Mouse (Mus musculus): Measurements from ENCODE around the gene Wwp2. TPM values are rescaled to one million over a fixed set of nuclear protein-coding genes. Genes with fewer than 3 reads are reported as not detected.
A peak's percentile ranks its signal among the peaks of the same experiment; 100 is the strongest.

Gene Wwp2
- polyA plus RNA-seq, 1 experiment = 27.3 TPM

DNA sequence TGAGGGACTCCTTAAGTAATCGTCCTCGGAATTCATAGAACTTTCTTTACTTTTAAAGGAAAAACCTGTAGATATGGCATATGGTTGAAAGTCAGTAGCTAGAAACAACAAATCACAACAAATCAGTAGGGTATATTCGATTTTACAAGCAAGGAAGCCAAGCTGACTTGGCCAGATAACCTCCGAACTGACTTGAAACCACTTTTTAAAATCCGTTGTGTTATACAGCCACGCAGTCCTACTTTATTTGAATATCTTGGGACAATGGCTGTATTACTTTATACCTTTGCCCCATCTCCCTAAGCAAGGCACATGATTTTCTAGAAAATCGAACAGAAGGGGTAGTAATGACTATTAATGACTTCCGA lies 11.0 kb upstream of the Wwp2 start:
- DNase-seq (ENCODE audit: extremely low spot score in 1 of 2, low spot score in 1 of 2) = no peak

- DNase-seq (ENCODE audit: extremely low spot score in 1 of 2, low spot score in 1 of 2) = no peak
Measured at GRCm38 (mm10) chr8:107430821-107431220, 5.3 kb upstream of the Wwp2 start.

DNA sequence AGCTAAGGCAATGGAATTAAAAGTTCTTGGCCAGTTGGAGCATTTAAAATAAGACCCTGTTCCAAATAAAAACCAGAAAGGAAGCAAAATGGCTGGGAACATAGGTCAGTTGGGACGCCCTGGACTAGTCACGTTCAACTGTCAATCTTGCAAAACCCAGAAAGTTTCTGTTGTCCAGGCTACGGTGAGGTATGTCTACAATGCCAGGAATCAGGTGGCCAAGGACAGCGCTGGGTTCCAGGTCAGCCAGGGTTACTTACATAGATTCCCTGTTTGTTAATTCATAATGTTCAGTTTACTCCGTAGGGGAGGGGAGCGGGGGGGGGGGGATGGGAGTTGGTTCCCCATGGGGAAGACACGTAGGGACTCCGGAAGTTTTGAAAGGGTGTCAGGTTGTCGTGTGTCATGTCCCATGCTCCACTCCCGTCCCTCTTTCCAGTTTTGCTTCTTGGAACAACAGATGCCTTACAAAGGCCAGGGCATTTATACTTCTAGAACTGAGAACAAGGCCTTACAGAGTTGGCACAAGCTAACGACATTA lies 674 bp upstream of the Wwp2 start:
- no peak for DNase-seq (ENCODE audit: extremely low spot score in 1 of 2, low spot score in 1 of 2)

GRCm38 (mm10) chr8:107436841-107437421 lies 766 bp downstream of the Wwp2 start:
- no peak for DNase-seq (ENCODE audit: extremely low spot score in 1 of 2, low spot score in 1 of 2)

DNA sequence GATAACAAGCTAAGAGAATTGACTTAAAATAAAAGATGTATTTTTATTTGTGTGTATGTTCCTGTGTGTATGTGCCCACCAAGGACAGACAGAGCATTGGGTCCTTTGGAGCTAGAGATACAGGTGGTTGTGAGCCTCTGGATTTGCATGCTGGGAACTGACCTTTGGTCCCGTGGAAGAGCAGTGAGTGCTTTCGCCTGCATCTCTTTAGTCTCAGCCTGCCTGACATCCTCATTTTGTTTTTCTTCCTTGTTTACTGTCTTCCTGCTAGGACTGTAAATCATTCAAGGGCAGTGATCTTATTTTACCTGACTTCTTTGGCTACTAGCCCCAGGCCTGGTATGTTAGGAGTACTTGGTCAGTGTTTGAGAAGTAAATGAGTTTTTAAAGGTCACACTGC lies 1.5 kb downstream of the Wwp2 start:
- DNase-seq (ENCODE audit: extremely low spot score in 1 of 2, low spot score in 1 of 2) = no peak

- DNase-seq (ENCODE audit: extremely low spot score in 1 of 2, low spot score in 1 of 2) = no peak
Measured at GRCm38 (mm10) chr8:107439880-107440625, 3.9 kb downstream of the Wwp2 start.

DNA sequence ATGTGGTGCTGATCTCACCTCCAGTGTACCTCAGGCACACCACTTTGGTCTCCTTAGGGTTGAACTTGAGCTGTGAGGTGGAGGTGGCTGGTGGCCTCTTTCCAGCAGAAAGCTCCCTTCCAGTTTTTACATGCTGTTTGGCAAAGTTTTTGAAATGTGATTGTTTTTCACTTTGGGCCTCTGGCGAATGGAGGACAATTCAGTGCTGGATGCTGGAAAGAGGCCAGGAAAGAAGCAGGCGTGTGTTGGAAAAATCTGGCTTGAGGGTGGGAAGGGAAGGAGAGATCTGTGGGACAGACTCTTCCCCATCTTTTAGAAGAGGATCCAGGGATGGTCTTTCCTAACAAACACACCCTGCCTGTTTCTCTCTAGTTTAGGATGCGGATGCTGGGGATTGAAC lies 8.5 kb downstream of the Wwp2 start:
- peak in 1 of 2 experiments; percentile 17 for DNase-seq (ENCODE audit: extremely low spot score in 1 of 2, low spot score in 1 of 2)

DNA sequence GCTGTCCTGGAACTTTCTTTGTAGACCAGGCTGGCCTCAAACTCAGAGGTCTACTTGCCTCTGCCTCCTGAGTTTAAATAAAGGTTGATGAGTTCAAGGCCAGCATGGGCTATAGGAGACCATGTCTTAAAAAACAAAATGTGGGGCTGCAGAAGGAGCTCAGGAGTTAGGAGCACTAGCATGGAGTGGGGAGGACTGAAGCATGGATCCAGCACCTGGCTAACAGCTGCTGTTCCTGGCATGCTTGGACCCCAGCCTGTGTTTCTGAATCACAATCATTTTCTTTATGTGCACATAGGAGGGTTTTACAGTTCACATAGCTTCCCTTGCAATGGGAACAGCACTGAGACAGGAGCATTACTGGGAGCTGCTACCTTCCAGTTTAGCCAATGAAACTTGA lies 11.5 kb downstream of the Wwp2 start:
- no peak for DNase-seq (ENCODE audit: extremely low spot score in 1 of 2, low spot score in 1 of 2)

- DNase-seq (ENCODE audit: extremely low spot score in 1 of 2, low spot score in 1 of 2) = no peak
Measured at GRCm38 (mm10) chr8:107448382-107448889, 12.3 kb downstream of the Wwp2 start.

DNA sequence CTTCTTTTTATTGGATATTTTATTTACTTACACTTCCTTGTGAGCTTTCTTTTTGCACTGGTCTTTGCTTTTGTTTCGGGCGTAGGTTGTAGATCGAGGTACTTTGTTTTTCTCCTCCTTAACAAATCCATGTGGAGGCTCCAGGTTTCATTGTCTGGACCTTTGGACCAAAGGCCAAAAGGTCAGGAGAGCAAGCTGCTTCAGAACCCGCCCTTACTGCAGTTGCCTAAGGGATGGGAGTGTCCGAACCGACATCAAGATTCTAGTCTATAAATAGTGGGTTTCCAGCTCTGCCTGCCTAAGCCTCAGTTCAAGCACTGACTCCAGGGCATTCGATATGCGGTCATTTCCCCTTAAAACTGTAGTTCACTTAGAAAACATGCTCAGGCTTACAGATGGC lies 13.0 kb downstream of the Wwp2 start:
- DNase-seq (ENCODE audit: extremely low spot score in 1 of 2, low spot score in 1 of 2) = no peak

DNA sequence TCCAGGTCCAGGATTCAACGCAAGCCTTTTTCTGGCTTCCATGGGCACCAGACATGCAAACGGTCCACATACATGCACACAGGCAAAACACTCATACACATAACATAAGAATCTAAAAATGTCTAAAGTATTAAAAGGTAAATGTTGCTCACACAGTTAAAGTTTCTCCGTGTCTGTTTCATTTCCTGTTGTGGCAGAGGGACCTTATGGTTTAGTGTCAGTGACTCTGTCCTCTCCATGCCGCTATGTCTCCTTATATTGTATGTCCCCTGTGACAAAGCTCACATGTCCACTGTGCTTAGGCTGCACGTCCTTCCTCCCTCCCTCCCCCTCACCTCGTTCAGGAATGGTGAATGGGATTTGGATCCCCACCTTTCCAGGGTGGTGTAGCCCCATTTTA lies 13.5 kb downstream of the Wwp2 start:
- no peak for DNase-seq (ENCODE audit: extremely low spot score in 1 of 2, low spot score in 1 of 2)

DNA sequence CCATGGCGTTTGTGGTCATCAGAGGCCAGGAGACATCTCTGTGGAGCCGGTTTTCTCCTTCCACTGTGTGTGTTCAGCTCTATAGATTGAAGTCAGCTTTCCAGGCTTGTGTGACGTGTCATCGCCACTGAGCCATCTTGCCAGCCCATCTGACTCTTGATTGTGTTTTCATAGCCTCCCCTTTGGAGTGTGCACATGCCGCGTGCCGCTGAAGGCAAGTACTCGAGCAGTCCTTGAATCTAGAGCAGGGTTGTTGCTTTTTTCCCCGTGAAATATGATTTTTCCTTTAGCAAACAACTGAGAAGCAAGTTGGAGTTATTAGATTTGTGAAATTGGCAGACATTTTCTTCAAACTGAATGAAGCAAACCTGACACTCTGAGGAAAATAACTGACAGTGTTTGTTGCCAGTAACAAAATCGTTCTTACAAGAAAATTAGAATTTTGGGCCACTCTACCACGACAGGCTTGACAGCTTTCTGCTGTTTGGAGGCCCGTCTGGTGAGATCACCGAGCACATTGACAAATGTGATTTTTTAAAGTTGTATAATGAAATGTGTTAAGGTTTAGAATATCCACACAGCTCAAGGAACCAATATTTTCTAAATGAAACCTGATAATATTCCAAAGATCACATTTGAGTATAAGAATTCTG lies 15.4 kb downstream of the Wwp2 start:
- no peak for DNase-seq (ENCODE audit: extremely low spot score in 1 of 2, low spot score in 1 of 2)

DNA sequence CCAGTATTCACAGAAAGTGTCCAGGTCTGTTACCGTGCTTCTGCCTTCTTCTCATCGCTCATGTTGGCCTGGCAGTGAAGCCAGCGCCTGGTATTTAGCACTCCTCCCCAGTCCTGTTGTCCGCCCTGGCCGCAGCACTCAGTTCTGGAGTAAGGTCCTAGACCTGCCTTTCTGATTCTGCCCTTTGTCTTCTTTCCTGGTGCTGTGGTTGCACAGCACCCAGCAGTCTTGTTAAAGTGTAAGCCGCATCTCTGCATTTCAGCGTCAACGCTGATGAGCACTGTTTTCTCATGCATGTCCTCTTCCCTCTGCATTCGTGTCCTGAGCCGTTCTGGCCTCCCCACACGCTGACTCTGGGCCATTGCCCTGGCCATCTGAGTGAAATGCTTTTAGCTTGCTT lies 17.2 kb downstream of the Wwp2 start:
- no peak for DNase-seq (ENCODE audit: extremely low spot score in 1 of 2, low spot score in 1 of 2)

DNA sequence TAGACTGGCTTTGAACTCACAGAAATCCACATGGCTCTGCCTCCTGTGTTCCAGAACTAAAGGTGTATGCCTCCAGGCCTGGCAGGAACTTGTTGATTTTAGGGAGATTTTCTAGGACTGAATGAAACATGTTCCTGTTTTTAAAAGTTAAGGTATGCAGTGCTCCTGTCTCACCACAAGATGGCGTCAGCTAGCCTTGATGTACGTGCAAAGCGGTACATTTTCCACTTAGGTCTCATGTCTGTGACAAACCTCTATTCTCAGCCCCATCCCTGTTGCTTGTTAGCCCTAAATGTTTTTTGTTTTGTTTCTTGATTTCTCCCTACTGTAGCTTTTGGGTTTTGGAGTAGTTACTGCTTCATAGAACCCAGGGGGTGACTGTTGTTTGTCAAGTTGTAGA lies 19.1 kb downstream of the Wwp2 start:
- DNase-seq (ENCODE audit: extremely low spot score in 1 of 2, low spot score in 1 of 2) = peak in 1 of 2 experiments; percentile 72

- DNase-seq (ENCODE audit: extremely low spot score in 1 of 2, low spot score in 1 of 2) = no peak
Measured at GRCm38 (mm10) chr8:107457725-107458124, 21.6 kb downstream of the Wwp2 start.

- DNase-seq (ENCODE audit: extremely low spot score in 1 of 2, low spot score in 1 of 2) = no peak
Measured at GRCm38 (mm10) chr8:107458281-107458680, 22.1 kb downstream of the Wwp2 start.

DNA sequence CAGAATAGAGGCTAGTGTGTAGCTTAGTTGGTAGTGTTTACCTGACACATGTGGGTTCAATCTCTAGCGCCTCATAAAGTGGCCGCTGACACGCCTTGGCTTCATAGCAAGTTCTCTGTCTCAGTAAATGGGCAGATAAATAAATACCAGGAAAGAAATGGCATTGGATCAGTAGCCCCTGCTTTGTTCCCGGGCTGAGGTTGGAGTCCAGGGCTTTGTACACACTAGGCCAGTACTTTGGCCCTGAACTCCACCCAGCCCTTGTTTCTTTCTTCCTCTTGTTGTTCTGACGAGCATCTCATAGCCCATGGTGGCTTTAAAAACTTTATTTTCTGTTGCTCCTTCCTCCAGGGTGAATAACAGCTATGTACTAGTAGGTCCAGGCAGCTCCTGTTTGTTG lies 26.3 kb downstream of the Wwp2 start:
- no peak for DNase-seq (ENCODE audit: extremely low spot score in 1 of 2, low spot score in 1 of 2)

DNA sequence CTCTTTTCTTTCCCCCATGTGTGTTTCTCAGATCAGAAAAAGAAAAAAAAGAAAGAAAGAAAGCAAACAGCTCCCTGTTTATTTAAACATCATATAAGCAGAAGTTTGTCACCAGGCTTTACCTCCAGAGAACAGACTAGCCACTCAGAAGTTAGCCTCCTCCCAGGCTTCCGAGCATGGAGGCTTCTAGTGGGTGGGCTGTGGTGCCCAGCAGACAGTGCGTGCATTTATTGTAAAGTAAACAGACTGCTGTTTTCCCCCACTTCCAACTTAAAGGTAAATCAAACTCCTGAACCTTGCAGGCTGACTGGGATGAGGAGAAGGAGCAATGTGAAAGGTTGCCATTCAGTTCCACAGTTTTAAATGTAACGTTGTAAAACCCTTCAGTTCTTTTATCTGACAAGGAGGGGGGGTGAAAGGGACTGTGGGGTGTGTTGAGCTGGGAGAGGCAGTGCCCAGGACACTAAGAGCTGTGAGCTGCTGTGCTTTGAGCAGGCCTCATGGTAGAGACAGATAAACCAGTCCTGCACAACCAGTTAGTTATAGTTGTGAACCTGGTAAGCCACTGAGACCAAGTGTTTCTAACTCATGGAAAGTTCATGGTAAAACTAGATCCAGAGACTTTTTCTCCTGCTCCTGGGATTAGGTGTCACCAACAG lies 29.3 kb downstream of the Wwp2 start:
- no peak for DNase-seq (ENCODE audit: extremely low spot score in 1 of 2, low spot score in 1 of 2)

- DNase-seq (ENCODE audit: extremely low spot score in 1 of 2, low spot score in 1 of 2) = no peak
Measured at GRCm38 (mm10) chr8:107466642-107467041, 30.5 kb downstream of the Wwp2 start.

GRCm38 (mm10) chr8:107468811-107469302 lies 32.7 kb downstream of the Wwp2 start:
- DNase-seq (ENCODE audit: extremely low spot score in 1 of 2, low spot score in 1 of 2) = no peak

DNA sequence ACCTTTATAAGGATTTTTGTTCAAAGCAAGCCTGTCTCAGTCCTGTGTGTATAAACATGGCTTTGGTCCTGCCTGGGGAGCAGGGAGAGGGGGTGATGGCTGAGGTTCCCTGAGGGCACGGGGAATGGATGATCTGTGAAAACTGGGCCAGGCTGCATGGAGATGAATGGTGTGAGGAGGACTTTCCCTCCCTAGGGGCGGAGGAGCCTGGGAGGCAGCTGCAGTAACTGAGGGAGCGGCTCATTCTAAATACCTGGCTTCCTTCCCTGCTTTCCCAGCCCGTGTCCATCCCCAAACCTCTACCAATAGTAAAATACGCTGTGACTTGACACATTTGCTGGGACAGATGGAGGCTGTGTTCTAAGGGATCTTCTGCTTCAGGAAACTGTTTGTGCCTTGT lies 34.1 kb downstream of the Wwp2 start:
- no peak for DNase-seq (ENCODE audit: extremely low spot score in 1 of 2, low spot score in 1 of 2)

All from frontal cortex, adult 2 months (tissue).